Mouse (Mus musculus): Measurements from ENCODE around the gene Efcab2. TPM values are rescaled to one million over a fixed set of nuclear protein-coding genes. Genes with fewer than 3 reads are reported as not detected.
"Not testable (repeated sequence)": the region's sequence is repeated elsewhere in the genome, so short reads cannot be mapped to it uniquely, and the experiment has no call there.

Gene Efcab2
- polyA plus RNA-seq, 1 experiment from 2014 or later = 5.1 TPM

GRCm38 (mm10) chr1:178399879-178400278, 6.0 kb upstream of the Efcab2 start:
- Histone ChIP-seq H3K9ac (replicated peaks; ENCODE audit: low read length) (no peak overlapping the region), H3K4me1 (ENCODE audit: insufficient read depth, low read length) (no peaks in the 10 kb centered on the region), H3K27ac (ENCODE audit: low read length) (no peak overlapping the region), H3K4me2 (replicated peaks; ENCODE audit: low read depth, low read length) (no peak overlapping the region), H3K27me3 (ENCODE audit: insufficient read depth, low read length) (no peaks in the 10 kb centered on the region), H3K36me3 (ENCODE audit: insufficient read depth, low read length) (no peaks in the 10 kb centered on the region), H3K9me3 (ENCODE audit: low read length) (no peaks in the 10 kb centered on the region), H3K4me3 (ENCODE audit: low read length) (no peak overlapping the region)
- no peak for ATAC-seq (ENCODE audit: low FRiP score, low TSS enrichment)
- 80% methylated on average over 6 of the region's 6 CpGs for WGBS

- 49% methylated on average over 7 of the region's 7 CpGs for WGBS
- ATAC-seq (ENCODE audit: low FRiP score, low TSS enrichment) = no peak
- no peaks in the 10 kb centered on the region for H3K4me1 ChIP-seq (ENCODE audit: insufficient read depth, low read length)
- no peaks in the 10 kb centered on the region for H3K9me3 ChIP-seq (ENCODE audit: low read length)
- H3K36me3 ChIP-seq (ENCODE audit: insufficient read depth, low read length) = no peaks in the 10 kb centered on the region
- H3K9ac ChIP-seq (replicated peaks; ENCODE audit: low read length) = no peak overlapping the region
- H3K4me3 ChIP-seq (ENCODE audit: low read length) = no peak overlapping the region
- H3K27me3 ChIP-seq (ENCODE audit: insufficient read depth, low read length) = no peaks in the 10 kb centered on the region
- no peak overlapping the region for H3K27ac ChIP-seq (ENCODE audit: low read length)
- no peak overlapping the region for H3K4me2 ChIP-seq (replicated peaks; ENCODE audit: low read depth, low read length)
Measured at GRCm38 (mm10) chr1:178400652-178401051, 5.2 kb upstream of the Efcab2 start.

- 93% methylated on average over 6 of the region's 6 CpGs for WGBS
- Histone ChIP-seq H3K27ac (ENCODE audit: low read length) (no peak overlapping the region), H3K27me3 (ENCODE audit: insufficient read depth, low read length) (no peaks in the 10 kb centered on the region), H3K36me3 (ENCODE audit: insufficient read depth, low read length) (no peaks in the 10 kb centered on the region), H3K4me1 (ENCODE audit: insufficient read depth, low read length) (no peaks in the 10 kb centered on the region), H3K4me3 (ENCODE audit: low read length) (no peak overlapping the region), H3K4me2 (replicated peaks; ENCODE audit: low read depth, low read length) (no peak overlapping the region), H3K9ac (replicated peaks; ENCODE audit: low read length) (no peak overlapping the region), H3K9me3 (ENCODE audit: low read length) (no peaks in the 10 kb centered on the region)
- no peak for ATAC-seq (ENCODE audit: low FRiP score, low TSS enrichment)
Measured at GRCm38 (mm10) chr1:178401960-178402359, 3.9 kb upstream of the Efcab2 start.

GRCm38 (mm10) chr1:178405445-178405911, 407 bp upstream of the Efcab2 start:
- Histone ChIP-seq H3K27me3 (ENCODE audit: insufficient read depth, low read length) (no peaks in the 10 kb centered on the region), H3K36me3 (ENCODE audit: insufficient read depth, low read length) (no peaks in the 10 kb centered on the region), H3K4me3 (ENCODE audit: low read length) (peak overlapping the region; percentile 80), H3K9ac (replicated peaks; ENCODE audit: low read length) (peak overlapping the region; percentile 96), H3K4me1 (ENCODE audit: insufficient read depth, low read length) (peaks cover 6% of the 10 kb centered on the region; the same call in 1 of the 2 replicates), H3K4me2 (replicated peaks; ENCODE audit: low read depth, low read length) (peak overlapping the region; percentile 81), H3K9me3 (ENCODE audit: low read length) (no peaks in the 10 kb centered on the region), H3K27ac (ENCODE audit: low read length) (peak overlapping the region; percentile 100)
- WGBS = under 1% methylated on average over 23 of the region's 23 CpGs
- peak; percentile 84 for ATAC-seq (ENCODE audit: low FRiP score, low TSS enrichment)

- Histone ChIP-seq H3K4me3 (ENCODE audit: low read length) (peak overlapping the region; percentile 80), H3K9ac (replicated peaks; ENCODE audit: low read length) (peak overlapping the region; percentile 96), H3K36me3 (ENCODE audit: insufficient read depth, low read length) (no peaks in the 10 kb centered on the region), H3K9me3 (ENCODE audit: low read length) (no peaks in the 10 kb centered on the region), H3K4me2 (replicated peaks; ENCODE audit: low read depth, low read length) (peak overlapping the region; percentile 81), H3K4me1 (ENCODE audit: insufficient read depth, low read length) (peaks cover 9% of the 10 kb centered on the region; the same call in 1 of the 2 replicates), H3K27me3 (ENCODE audit: insufficient read depth, low read length) (no peaks in the 10 kb centered on the region), H3K27ac (ENCODE audit: low read length) (peak overlapping the region; percentile 100)
- ATAC-seq (ENCODE audit: low FRiP score, low TSS enrichment) = no peak
- WGBS = 59% methylated on average over 12 of the region's 12 CpGs
Measured at GRCm38 (mm10) chr1:178406765-178407645, 1.1 kb downstream of the Efcab2 start.

- Histone ChIP-seq H3K9ac (replicated peaks; ENCODE audit: low read length) (no peak overlapping the region), H3K27me3 (ENCODE audit: insufficient read depth, low read length) (no peaks in the 10 kb centered on the region), H3K9me3 (ENCODE audit: low read length) (no peaks in the 10 kb centered on the region), H3K4me2 (replicated peaks; ENCODE audit: low read depth, low read length) (no peak overlapping the region), H3K36me3 (ENCODE audit: insufficient read depth, low read length) (no peaks in the 10 kb centered on the region), H3K27ac (ENCODE audit: low read length) (no peak overlapping the region), H3K4me1 (ENCODE audit: insufficient read depth, low read length) (peaks cover 14% of the 10 kb centered on the region; the same call in 1 of the 2 replicates), H3K4me3 (ENCODE audit: low read length) (no peak overlapping the region)
- no peak for ATAC-seq (ENCODE audit: low FRiP score, low TSS enrichment)
- WGBS = 70% methylated on average over 2 of the region's 2 CpGs
Measured at GRCm38 (mm10) chr1:178407651-178408050, 1.8 kb downstream of the Efcab2 start.

- H3K27me3 ChIP-seq (ENCODE audit: insufficient read depth, low read length) = no peaks in the 10 kb centered on the region
- no peak for ATAC-seq (ENCODE audit: low FRiP score, low TSS enrichment)
- H3K4me2 ChIP-seq (replicated peaks; ENCODE audit: low read depth, low read length) = no peak overlapping the region
- no peak overlapping the region for H3K4me3 ChIP-seq (ENCODE audit: low read length)
- H3K9ac ChIP-seq (replicated peaks; ENCODE audit: low read length) = no peak overlapping the region
- WGBS = 35% methylated on average over 4 of the region's 4 CpGs
- peaks cover 14% of the 10 kb centered on the region; the same call in 1 of the 2 replicates for H3K4me1 ChIP-seq (ENCODE audit: insufficient read depth, low read length)
- peak overlapping the region; percentile 76 for H3K27ac ChIP-seq (ENCODE audit: low read length)
- H3K9me3 ChIP-seq (ENCODE audit: low read length) = no peaks in the 10 kb centered on the region
- H3K36me3 ChIP-seq (ENCODE audit: insufficient read depth, low read length) = no peaks in the 10 kb centered on the region
Measured at GRCm38 (mm10) chr1:178408901-178409361, 3.0 kb downstream of the Efcab2 start.

GRCm38 (mm10) chr1:178413367-178413766, 7.5 kb downstream of the Efcab2 start:
- ATAC-seq (ENCODE audit: low FRiP score, low TSS enrichment); H3K27me3 ChIP-seq (ENCODE audit: insufficient read depth, low read length); H3K36me3 ChIP-seq (ENCODE audit: insufficient read depth, low read length); H3K4me2 ChIP-seq (replicated peaks; ENCODE audit: low read depth, low read length); H3K4me3 ChIP-seq (ENCODE audit: low read length); H3K9ac ChIP-seq (replicated peaks; ENCODE audit: low read length); H3K27ac ChIP-seq (ENCODE audit: low read length); H3K9me3 ChIP-seq (ENCODE audit: low read length): not testable (repeated sequence)
- peaks cover 15% of the 10 kb centered on the region; the same call in 1 of the 2 replicates for H3K4me1 ChIP-seq (ENCODE audit: insufficient read depth, low read length)
- WGBS = 88% methylated on average over 2 of the region's 2 CpGs

GRCm38 (mm10) chr1:178419608-178420007, 13.7 kb downstream of the Efcab2 start:
- Histone ChIP-seq H3K9ac (replicated peaks; ENCODE audit: low read length) (no peak overlapping the region), H3K36me3 (ENCODE audit: insufficient read depth, low read length) (no peaks in the 10 kb centered on the region), H3K4me2 (replicated peaks; ENCODE audit: low read depth, low read length) (no peak overlapping the region), H3K4me3 (ENCODE audit: low read length) (no peak overlapping the region), H3K4me1 (ENCODE audit: insufficient read depth, low read length) (peaks cover 6% of the 10 kb centered on the region; the same call in 1 of the 2 replicates), H3K27ac (ENCODE audit: low read length) (no peak overlapping the region), H3K9me3 (ENCODE audit: low read length) (no peaks in the 10 kb centered on the region), H3K27me3 (ENCODE audit: insufficient read depth, low read length) (no peaks in the 10 kb centered on the region)
- WGBS = 89% methylated on average over 2 of the region's 2 CpGs
- ATAC-seq (ENCODE audit: low FRiP score, low TSS enrichment) = no peak

- H3K27ac ChIP-seq (ENCODE audit: low read length) = no peak overlapping the region
- 95% methylated on average over 1 of the region's 1 CpGs for WGBS
Measured at GRCm38 (mm10) chr1:178423662-178424061, 17.8 kb downstream of the Efcab2 start.

More at GRCm38 (mm10) chr1:178423662-178424061, 17.8 kb downstream of the Efcab2 start:
- Histone ChIP-seq H3K36me3 (ENCODE audit: insufficient read depth, low read length) (no peaks in the 10 kb centered on the region), H3K9me3 (ENCODE audit: low read length) (no peaks in the 10 kb centered on the region), H3K4me3 (ENCODE audit: low read length) (no peak overlapping the region), H3K4me2 (replicated peaks; ENCODE audit: low read depth, low read length) (no peak overlapping the region), H3K9ac (replicated peaks; ENCODE audit: low read length) (no peak overlapping the region), H3K27me3 (ENCODE audit: insufficient read depth, low read length) (no peaks in the 10 kb centered on the region), H3K4me1 (ENCODE audit: insufficient read depth, low read length) (peaks cover 3% of the 10 kb centered on the region; the same call in 1 of the 2 replicates)
- ATAC-seq (ENCODE audit: low FRiP score, low TSS enrichment) = no peak
